Mouse (Mus musculus) midbrain, embryonic 11.5 days (tissue): ENCODE measurements around the gene Hrk. TPM values are rescaled to one million over a fixed set of nuclear protein-coding genes. Genes with fewer than 3 reads are reported as not detected.

ENCODE experiments used
- ATAC-seq: fragments of 200-750 bp; cut with Nextera tagmentation; 2 replicates; pipeline ENCODE4 v1.8.0; 2017; ENCODE audit warnings: moderate TSS enrichment, moderate library complexity; ENCODE audit not compliant: low FRiP score
- DNase-seq: peaks from one replicate; pipeline ENCODE4 v3.0.0; 2015; ENCODE audit warnings: low spot score; ENCODE audit errors: missing footprints
- H3K27ac ChIP-seq: fragments of 300-500 bp; sonication (generic); 2 replicates; pipeline ENCODE4 v1.5.1; 2014; ENCODE audit warnings: low read depth, low read length
- H3K27me3 ChIP-seq: fragments of 300-500 bp; sonication (generic); 2 replicates; pipeline ENCODE4 v1.6.1; 2014; ENCODE audit warnings: mild to moderate bottlenecking, low read length, moderate library complexity, mixed read lengths; ENCODE audit not compliant: control insufficient read depth, insufficient read depth
- H3K36me3 ChIP-seq: fragments of 300-500 bp; sonication (generic); 2 replicates; pipeline ENCODE4 v1.6.1; 2014; ENCODE audit warnings: mild to moderate bottlenecking, low read length, moderate library complexity, mixed read lengths; ENCODE audit not compliant: control insufficient read depth, insufficient read depth
- H3K4me1 ChIP-seq: fragments of 300-500 bp; sonication (generic); 2 replicates; pipeline ENCODE4 v1.6.1; 2014; ENCODE audit warnings: low read length; ENCODE audit not compliant: control insufficient read depth, insufficient read depth
- H3K4me2 ChIP-seq: fragments of 300-500 bp; sonication (generic); 2 replicates; pipeline ENCODE4 v1.6.1; 2014; ENCODE audit warnings: mild to moderate bottlenecking, moderate library complexity
- H3K4me3 ChIP-seq: fragments of 300-500 bp; sonication (generic); 2 replicates; pipeline ENCODE4 v1.5.1; 2014; ENCODE audit warnings: low read depth, low read length
- H3K9ac ChIP-seq: fragments of 300-500 bp; sonication (generic); 2 replicates; pipeline ENCODE4 v1.6.1; 2014; ENCODE audit warnings: low read length
- H3K9me3 ChIP-seq: fragments of 300-500 bp; sonication (generic); 2 replicates; pipeline ENCODE4 v1.6.1; 2016; ENCODE audit warnings: low read length; ENCODE audit not compliant: control insufficient read depth
- WGBS: fragments of 180-500 bp; shearing (Covaris S2); extraction: QIAGEN DNeasy Blood & Tissue Kit; methylation state at CpG from one replicate; pipeline ENCODE4 v1.1.7; 2014; 5-methylcytosine and 5-hydroxymethylcytosine counted together
- polyA plus RNA-seq: library from polyadenylated mRNA; unstranded; fragments of >200 nt; fragmentation: Nextera tagmentation; extraction: Ambion mirVana; gene quantifications from 2 replicates; pipeline ENCODE4 v1.2.1, GENCODE M21; 2014

The Hrk gene
- polyA plus RNA-seq, 1 experiment from 2014 or later, result 0.08 TPM

DNA sequence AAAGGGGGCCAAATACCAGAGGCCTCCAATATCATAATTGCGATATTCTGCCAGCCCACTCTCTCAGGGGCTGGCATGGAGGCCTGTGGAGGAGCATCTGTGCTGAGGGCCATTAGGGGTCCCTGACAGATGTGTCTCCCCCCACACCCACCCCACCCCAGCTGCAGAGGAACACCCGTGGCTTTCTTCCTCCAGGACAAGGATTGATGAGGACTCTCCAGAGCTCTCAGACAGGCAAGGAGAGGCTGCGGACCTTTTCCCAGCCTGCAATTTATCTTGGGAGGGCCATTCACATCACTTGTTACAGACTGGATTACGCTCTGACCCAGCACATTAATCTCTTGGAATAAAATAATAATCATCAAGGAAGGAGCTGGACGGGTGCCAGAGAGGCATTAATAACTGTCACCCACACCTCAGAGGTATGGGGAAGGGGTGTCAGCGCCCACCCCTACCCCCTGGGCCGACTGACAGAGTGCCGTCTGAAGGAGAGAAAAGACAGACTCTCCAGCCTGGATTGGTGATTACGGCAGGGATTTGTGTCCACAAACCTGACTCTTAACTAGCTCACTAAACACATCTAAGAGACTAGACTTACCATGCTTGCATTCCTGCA lies 58.8 kb downstream of the Hrk start:
- Histone ChIP-seq H3K9ac (no peak overlapping the region), H3K27me3 (no peaks in the 10 kb centered on the region), H3K9me3 (no peaks in the 10 kb centered on the region), H3K36me3 (no peaks in the 10 kb centered on the region; the same call in 1 of the 2 replicates), H3K4me1 (no peaks in the 10 kb centered on the region), H3K4me2 (no peak overlapping the region), H3K4me3 (no peak overlapping the region), H3K27ac (no peak overlapping the region)
- no peak for ATAC-seq
- 87% methylated on average over 9 of the region's 9 CpGs for WGBS
- no peak for DNase-seq

DNA sequence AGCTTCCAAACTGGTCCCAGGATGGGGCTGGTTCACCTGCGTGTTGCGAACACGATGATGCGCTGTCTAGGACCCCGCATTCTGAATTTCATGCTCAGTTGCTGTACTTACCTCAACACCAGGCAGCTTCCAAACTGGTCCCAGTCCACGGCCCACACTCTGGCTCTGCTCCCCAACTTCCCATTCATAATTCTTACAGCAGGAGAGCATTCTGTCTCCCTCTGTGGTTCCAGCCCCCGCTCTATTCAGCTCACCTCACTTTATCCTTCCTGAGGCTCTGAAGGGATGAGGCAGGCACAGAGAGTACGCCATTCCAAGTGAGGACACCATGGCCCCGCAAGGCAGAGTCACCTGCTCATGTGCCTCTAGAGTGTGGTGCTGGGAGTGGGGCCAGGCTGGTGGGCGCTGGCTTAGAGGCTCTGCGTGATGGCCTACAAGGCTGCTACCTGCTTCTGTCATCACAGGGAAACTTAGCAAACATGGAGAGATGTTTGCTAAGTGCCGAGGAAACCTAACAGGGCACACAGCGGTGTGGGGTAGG lies 65.7 kb downstream of the Hrk start:
- whole genome bisulfite sequencing, result 92% methylated on average over 13 of the region's 13 CpGs

GRCm38 (mm10) chr5:118236891-118237290 lies 72.4 kb downstream of the Hrk start:
- 79% methylated on average over 12 of the region's 12 CpGs for WGBS
- ATAC-seq, result no peak
- H3K36me3 ChIP-seq, result peaks cover 8% of the 10 kb centered on the region; the same call in 1 of the 2 replicates

More for the DNA sequence above, 65.7 kb downstream of the Hrk start:
- Histone ChIP-seq H3K4me3 (no peak overlapping the region), H3K9ac (no peak overlapping the region), H3K9me3 (no peaks in the 10 kb centered on the region), H3K27me3 (no peaks in the 10 kb centered on the region), H3K36me3 (peaks cover 2% of the 10 kb centered on the region; the same call in 1 of the 2 replicates), H3K27ac (no peak overlapping the region), H3K4me1 (no peaks in the 10 kb centered on the region), H3K4me2 (no peak overlapping the region)
- DNase-seq (no peak), ATAC-seq (no peak)

More at GRCm38 (mm10) chr5:118236891-118237290, 72.4 kb downstream of the Hrk start:
- H3K9me3 ChIP-seq, result no peaks in the 10 kb centered on the region
- H3K9ac ChIP-seq, result no peak overlapping the region
- H3K27ac ChIP-seq, result no peak overlapping the region
- H3K4me2 ChIP-seq, result no peak overlapping the region
- DNase-seq, result no peak
- no peak overlapping the region for H3K4me3 ChIP-seq
- no peaks in the 10 kb centered on the region for H3K27me3 ChIP-seq
- no peaks in the 10 kb centered on the region for H3K4me1 ChIP-seq

Other genes with a start within 250 kb of the Hrk start
- 90.9 and 93.4 TPM in 2 replicates for gene Fbxo21, start 187.9 kb upstream of the Hrk start, polyA plus RNA-seq
- gene Tesc, start 136.9 kb upstream of the Hrk start, polyA plus RNA-seq, result 0.69 and 1.2 TPM in 2 replicates
- gene Fbxw8, start 9.2 kb upstream of the Hrk start, polyA plus RNA-seq, result 16.5 and 21.1 TPM in 2 replicates
- 4.3 and 5.8 TPM in 2 replicates for gene Rnft2, start 80.5 kb downstream of the Hrk start, polyA plus RNA-seq
- gene 2410131K14Rik, start 80.6 kb downstream of the Hrk start, polyA plus RNA-seq, result 10.3 and 11.1 TPM in 2 replicates